Mouse (Mus musculus) thymus, adult 2 months (tissue): ENCODE data around the gene Cd160.

Experiments
- CTCF ChIP-seq: fragments of 200-500 bp; IDR thresholded peaks from 2 replicates; pipeline ENCODE4 v1.5.1; 2012; ENCODE audit warnings: mild to moderate bottlenecking, control low read depth, low read length, moderate library complexity, borderline replicate concordance; ENCODE audit not compliant: control insufficient read depth, poor library complexity, insufficient read depth; ENCODE audit errors: extremely low read depth
- POLR2A ChIP-seq: fragments of 200-500 bp; IDR thresholded peaks from 2 replicates; pipeline ENCODE4 v1.6.1; 2012; ENCODE audit warnings: mild to moderate bottlenecking, low read length, control low read depth, moderate library complexity; ENCODE audit not compliant: control insufficient read depth, poor library complexity, insufficient read depth; ENCODE audit errors: extremely low read depth

DNA sequence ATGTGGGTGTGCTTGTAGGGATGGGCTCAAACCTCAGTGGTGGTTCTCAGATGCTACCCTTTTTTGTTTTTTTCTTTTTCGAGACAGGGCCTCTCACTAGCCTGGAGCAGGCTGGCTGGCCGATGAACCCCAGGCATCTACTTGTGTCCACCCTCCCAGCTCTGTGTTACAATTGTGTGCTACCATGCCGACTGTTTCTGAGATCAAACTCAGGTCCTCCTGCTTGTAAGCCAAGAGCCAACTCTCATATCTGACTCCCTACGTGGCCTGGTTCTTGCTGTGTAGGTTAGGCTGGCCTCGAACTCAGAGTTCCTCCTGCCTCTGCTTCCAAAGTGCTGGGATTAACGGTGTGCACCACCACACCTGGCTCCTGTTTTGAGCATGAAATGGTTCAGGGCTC lies 16.0 kb upstream of the Cd160 start:
- no peak for TF ChIP-seq POLR2A
- no peak for TF ChIP-seq CTCF
